Mouse (Mus musculus) ES-Bruce4 (cell line): ENCODE measurements at regions not wholly inside any gene's neighbourhood (a gene's known extent, or its start where the extent isn't known, plus 50 kb on each side); places are given as distances from the start of the nearest gene placed in this dataset.

Experiments
- CTCF ChIP-seq: IDR thresholded peaks from one replicate; pipeline ENCODE4 v1.8.1; 2011; ENCODE audit warnings: low read depth, low read length
- POLR2A ChIP-seq: IDR thresholded peaks from one replicate; pipeline ENCODE4 v1.8.1; 2011; ENCODE audit warnings: low read length; ENCODE audit not compliant: insufficient read depth

DNA sequence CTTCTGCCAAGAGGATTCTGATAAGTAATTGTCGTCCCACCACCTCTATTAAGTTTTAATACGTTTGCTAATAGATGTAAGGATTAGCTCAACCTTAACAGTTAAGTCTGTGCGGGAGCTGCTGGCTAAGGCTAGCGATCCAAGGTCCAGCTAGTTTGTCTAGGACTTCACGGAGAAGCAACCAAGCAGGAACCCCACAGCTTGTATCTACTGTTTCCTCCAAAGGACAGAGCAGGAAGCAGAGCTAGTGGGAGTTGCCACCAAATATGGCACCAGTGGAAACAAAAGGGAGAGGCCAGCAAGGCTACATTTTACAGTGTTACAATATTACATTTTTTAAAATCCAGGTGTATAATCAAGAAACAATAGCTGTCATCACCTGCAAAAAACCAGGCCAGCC is 624.4 kb upstream of the BB014433 start:
- TF ChIP-seq CTCF (no peak), POLR2A (no peak)
